Mouse (Mus musculus) C2C12 (cell line): ENCODE measurements around the gene Gm21988.

Experiments
- CEBPB ChIP-seq: IDR thresholded peaks from one replicate; pipeline ENCODE4 v1.6.1; 2011; ENCODE audit warnings: low read depth, mild to moderate bottlenecking, control low read depth, moderate library complexity
- CTCF ChIP-seq: IDR thresholded peaks from one replicate; pipeline ENCODE4 v1.5.1; 2011; ENCODE audit not compliant: control insufficient read depth, insufficient read depth, insufficient read length
- MYOD1 ChIP-seq: IDR thresholded peaks from one replicate; pipeline ENCODE4 v1.6.1; 2011; ENCODE audit warnings: low read depth; ENCODE audit not compliant: control insufficient read depth, insufficient read length
- MYOG ChIP-seq: IDR thresholded peaks from one replicate; pipeline ENCODE4 v1.6.1; 2011; ENCODE audit not compliant: control insufficient read depth, insufficient read length; ENCODE audit errors: extremely low read depth

DNA sequence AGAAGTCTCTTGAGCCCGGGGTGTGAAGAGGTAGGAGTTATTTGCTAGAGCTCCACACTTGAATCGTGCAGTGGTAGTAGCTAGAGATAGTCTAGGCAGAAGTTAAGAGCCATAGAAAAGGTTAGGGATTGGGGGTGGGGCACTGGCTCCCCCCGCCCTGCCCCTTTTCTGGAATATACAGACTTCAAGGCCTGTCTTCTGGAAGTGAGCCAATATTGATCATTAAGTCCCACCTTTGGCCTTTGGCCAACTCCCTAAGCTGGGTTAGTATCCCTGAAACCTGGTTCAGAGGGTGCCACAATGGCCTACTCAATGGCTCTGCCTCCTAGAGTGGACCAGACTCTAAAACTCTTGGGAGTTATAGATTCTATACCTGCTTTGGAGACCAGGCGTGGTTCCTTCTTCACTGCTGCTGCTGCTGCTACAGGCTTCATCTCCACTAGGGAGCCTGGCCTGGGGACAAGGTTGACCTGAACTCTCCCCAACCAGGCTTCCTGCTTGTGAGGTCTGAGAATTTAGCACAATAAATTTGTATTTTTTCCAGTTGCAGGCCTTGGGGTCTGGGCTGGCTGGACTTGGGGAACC, 11.9 kb downstream of the Gm21988 start:
- no peak for TF ChIP-seq CTCF
- TF ChIP-seq MYOD1 = no peak
- TF ChIP-seq MYOG = no peak
- TF ChIP-seq CEBPB = no peak
